Mouse (Mus musculus) urinary bladder, adult 2 months (tissue): Measurements from ENCODE around the gene Olfr10. TPM values are rescaled to one million over a fixed set of nuclear protein-coding genes. Genes with fewer than 3 reads are reported as not detected.

ENCODE experiments used
- DNase-seq: peaks from one replicate; pipeline ENCODE4 v3.0.0; 2022; ENCODE audit warnings: low spot score
- polyA plus RNA-seq: library from polyadenylated mRNA; depleted of rRNA; stranded (reverse); fragments of >200 nt; gene quantifications from 2 replicates; pipeline ENCODE4 v1.2.3, GENCODE M21; 2012; rRNA removed

The Olfr10 gene
- polyA plus RNA-seq, 1 experiment = not detected

DNA sequence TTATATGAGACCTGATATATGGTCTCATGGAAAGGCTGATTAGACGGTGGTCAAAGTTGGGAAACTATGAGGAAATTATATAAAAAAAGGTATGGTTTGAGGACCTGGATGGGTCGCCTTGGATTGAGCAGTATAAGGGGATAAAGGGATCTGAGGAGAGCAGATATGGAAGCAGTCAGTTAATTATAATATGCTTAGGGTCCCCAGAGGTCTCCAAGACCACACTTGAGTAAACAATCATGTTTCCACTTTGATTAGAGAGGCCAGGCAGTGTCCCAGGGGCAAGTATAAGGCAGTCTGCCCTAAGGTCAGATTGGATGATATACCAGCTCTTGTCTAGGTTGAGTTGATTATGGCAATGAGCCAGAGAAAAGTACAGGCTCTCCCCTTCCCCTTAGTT is 17.9 kb downstream of the Olfr10 start, which contains the start of gene Olfr1391:
TSS of gene Olfr1391 (plus strand) at position 301 of the 400 bp plus-strand sequence.
- no peak for DNase-seq

DNA sequence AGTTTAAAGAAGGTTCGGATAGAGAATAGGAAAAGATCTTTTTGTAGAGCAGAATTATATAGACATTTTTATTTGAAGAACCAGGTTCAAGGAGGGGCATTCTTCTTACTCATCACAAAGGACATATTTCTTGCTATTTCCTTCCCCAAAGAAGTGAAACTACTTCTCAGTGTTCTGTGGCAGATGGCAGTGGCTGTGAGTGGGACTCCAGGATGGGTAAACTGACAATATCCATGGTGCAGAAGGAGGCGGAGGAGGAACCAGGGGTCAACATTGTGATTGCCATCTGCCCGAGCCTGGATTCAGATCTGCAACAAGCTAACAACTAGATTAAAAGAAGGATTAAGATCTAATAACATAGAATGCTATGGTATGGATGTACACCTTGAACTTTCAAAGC is 22.2 kb downstream of the Olfr10 start:
- no peak for DNase-seq

DNA sequence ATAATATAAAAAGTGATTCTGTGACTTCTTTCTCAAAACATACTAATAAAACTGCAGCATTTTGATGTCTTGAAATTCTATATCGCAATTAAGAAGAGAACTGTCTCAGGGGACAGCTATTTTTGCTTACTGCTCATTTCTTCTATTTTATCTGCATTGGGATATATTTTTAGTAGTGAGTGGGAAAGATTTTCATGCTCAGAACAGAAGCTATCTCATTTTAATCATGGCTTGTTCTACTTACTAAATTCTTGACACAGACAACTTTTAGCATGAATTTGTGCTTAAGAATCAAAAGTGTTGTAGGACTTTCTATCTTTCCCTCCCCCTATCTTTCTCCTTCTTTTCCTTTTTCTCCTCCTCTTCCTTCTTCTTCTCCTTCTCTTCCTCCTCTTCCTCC is 25.1 kb downstream of the Olfr10 start:
- DNase-seq = no peak

DNA sequence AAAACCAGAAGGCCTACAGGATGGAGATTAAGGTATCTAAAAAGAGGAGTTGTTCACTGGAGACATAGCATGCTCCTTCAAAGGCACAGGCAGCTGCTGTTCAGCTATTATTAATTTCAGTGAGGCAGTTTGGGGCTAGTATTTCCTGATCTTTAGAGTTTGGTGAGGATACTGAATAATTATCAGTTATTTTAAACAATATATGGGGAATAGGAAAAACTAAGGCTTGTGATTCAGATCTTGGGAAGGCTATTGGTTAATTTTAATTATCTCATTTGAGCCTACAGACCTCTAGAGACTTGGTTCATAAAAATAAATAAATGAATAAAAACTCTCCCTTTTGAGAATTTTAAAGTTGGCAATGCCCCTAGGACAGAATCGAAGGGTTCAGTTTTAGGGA is 30.3 kb downstream of the Olfr10 start, which contains the start of gene Olfr1390:
TSS of gene Olfr1390 (plus strand) at position 301 of the 400 bp plus-strand sequence.
- DNase-seq = no peak

DNA sequence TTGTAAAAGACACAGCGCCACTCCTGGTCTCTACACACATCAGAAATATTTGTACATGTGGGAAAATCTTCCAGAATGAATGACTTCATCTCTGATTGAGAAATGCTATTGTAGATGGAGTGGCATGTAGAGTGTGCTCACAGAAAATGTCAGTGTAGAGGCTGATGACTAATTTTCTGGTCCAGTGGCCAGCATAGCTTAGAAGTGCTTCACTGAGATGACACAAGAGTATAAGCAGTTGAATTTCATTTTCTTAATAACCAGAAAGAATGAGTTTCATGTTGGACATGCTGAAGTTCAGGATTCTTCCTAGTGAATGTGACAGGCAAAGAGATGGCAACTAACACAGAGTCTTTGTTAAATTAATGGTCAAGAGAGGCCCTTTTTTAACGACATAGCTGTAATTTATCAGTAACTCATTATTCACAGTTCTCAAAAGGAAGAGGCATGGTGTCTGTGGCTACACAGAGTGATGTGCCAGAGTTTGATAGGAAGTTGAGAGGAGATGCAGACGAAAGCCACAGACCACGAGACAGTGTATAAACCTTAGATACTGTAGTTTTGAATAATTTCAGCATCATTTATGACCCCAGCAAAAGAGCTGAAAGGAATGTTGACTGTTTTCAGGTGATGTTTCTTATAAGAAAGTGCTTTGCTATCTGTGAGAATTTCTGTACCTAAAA is 32.8 kb downstream of the Olfr10 start:
- no peak for DNase-seq

Other genes starting within 250 kb of the Olfr10 start
- 17.4 and 36.5 TPM in 2 replicates for gene Tgtp2, start 240.5 kb upstream of the Olfr10 start, polyA plus RNA-seq
- gene Ifi47, start 228.2 kb upstream of the Olfr10 start, polyA plus RNA-seq = 16.0 and 23.9 TPM in 2 replicates
- 0.06 and 0.14 TPM in 2 replicates for gene Olfr1396, start 189.9 kb upstream of the Olfr10 start, polyA plus RNA-seq
- gene Olfr1395, start 162.5 kb upstream of the Olfr10 start, polyA plus RNA-seq = not detected in 2 replicates
- gene Olfr1394, start 150.4 kb upstream of the Olfr10 start, polyA plus RNA-seq = not detected in 2 replicates
- gene Btnl9, start 117.6 kb upstream of the Olfr10 start, polyA plus RNA-seq = 0.62 and 0.73 TPM in 2 replicates
- gene Zfp62, start 101.4 kb upstream of the Olfr10 start, polyA plus RNA-seq = 12.4 and 17.0 TPM in 2 replicates
- 61.8 and 63.4 TPM in 2 replicates for gene Mgat1, start 60.5 kb upstream of the Olfr10 start, polyA plus RNA-seq
- 0.06 and 0.12 TPM in 2 replicates for gene Olfr1393, start 26.4 kb upstream of the Olfr10 start, polyA plus RNA-seq
- 0.10 and 0.15 TPM in 2 replicates for gene Olfr1392, start 19.5 kb upstream of the Olfr10 start, polyA plus RNA-seq
- not detected in 2 replicates for gene Olfr1391, start 18.0 kb downstream of the Olfr10 start, polyA plus RNA-seq
- gene Olfr1390, start 30.4 kb downstream of the Olfr10 start, polyA plus RNA-seq = not detected in 2 replicates
- gene Olfr1389, start 118.3 kb downstream of the Olfr10 start, polyA plus RNA-seq = not detected in 2 replicates
- gene Olfr1388, start 131.9 kb downstream of the Olfr10 start, polyA plus RNA-seq = 0.04 and 0.14 TPM in 2 replicates
- gene Olfr1387, start 150.6 kb downstream of the Olfr10 start, polyA plus RNA-seq = not detected in 2 replicates
- not detected in 2 replicates for gene Olfr1386, start 160.3 kb downstream of the Olfr10 start, polyA plus RNA-seq
- not detected in 2 replicates for gene Olfr1385, start 184.3 kb downstream of the Olfr10 start, polyA plus RNA-seq
- gene Olfr1384, start 202.0 kb downstream of the Olfr10 start, polyA plus RNA-seq = not detected in 2 replicates
- not detected in 2 replicates for gene Olfr1383, start 214.9 kb downstream of the Olfr10 start, polyA plus RNA-seq
- gene Olfr1382, start 223.5 kb downstream of the Olfr10 start, polyA plus RNA-seq = not detected in 2 replicates
- not detected in 2 replicates for gene Olfr1381, start 238.7 kb downstream of the Olfr10 start, polyA plus RNA-seq